Mouse (Mus musculus) hindbrain, embryonic 10.5 days (tissue): ENCODE results near the gene Mtrf1l. TPM values are rescaled to one million over a fixed set of nuclear protein-coding genes. Genes with fewer than 3 reads are reported as not detected.
A peak's percentile ranks its signal among the peaks of the same experiment; 100 is the strongest.

Source experiments
- DNase-seq: peaks from one replicate; pipeline ENCODE4 v3.0.0-alpha.2; 2017; ENCODE audit warnings: low spot score
- H3K27ac ChIP-seq: fragments of 300-500 bp; sonication (generic); 2 replicates; pipeline ENCODE4 v1.5.1; 2016; ENCODE audit warnings: mild to moderate bottlenecking, moderate library complexity
- H3K27me3 ChIP-seq: fragments of 300-500 bp; sonication (generic); 2 replicates; pipeline ENCODE4 v1.6.1; 2016; ENCODE audit warnings: mild to moderate bottlenecking; ENCODE audit not compliant: poor library complexity, insufficient read depth, severe bottlenecking
- H3K36me3 ChIP-seq: fragments of 300-500 bp; sonication (generic); 2 replicates; pipeline ENCODE4 v1.6.1; 2016; ENCODE audit warnings: mild to moderate bottlenecking, moderate library complexity
- H3K4me1 ChIP-seq: fragments of 300-500 bp; sonication (generic); replicated peaks from 2 replicates; pipeline ENCODE4 v1.6.1; 2016; ENCODE audit warnings: mild to moderate bottlenecking
- H3K4me3 ChIP-seq: fragments of 300-500 bp; sonication (generic); 2 replicates; pipeline ENCODE4 v1.5.1; 2016; ENCODE audit warnings: mild to moderate bottlenecking, moderate library complexity
- H3K9me3 ChIP-seq: fragments of 300-500 bp; sonication (generic); 2 replicates; pipeline ENCODE4 v1.6.1; 2016; ENCODE audit warnings: mild to moderate bottlenecking, moderate library complexity
- WGBS: fragments of 180-500 bp; shearing (Covaris S2); methylation state at CpG from one replicate; pipeline ENCODE4 v1.1.7; 2016; 5-methylcytosine and 5-hydroxymethylcytosine counted together
- polyA plus RNA-seq: library from polyadenylated mRNA; unstranded; fragments of >200 nt; fragmentation: Nextera tagmentation; extraction: Ambion mirVana; gene quantifications from 2 replicates; pipeline ENCODE4 v1.2.1, GENCODE M21; 2016

The Mtrf1l gene
- 10.5 and 14.2 TPM in 2 replicates for polyA plus RNA-seq

- no peaks in the 10 kb centered on the region for H3K9me3 ChIP-seq
- DNase-seq = peak; percentile 97
- peaks cover 20% of the 10 kb centered on the region for H3K4me1 ChIP-seq
- H3K4me3 ChIP-seq = peak within 1 kb of the TSS; percentile 90
- peak within 1 kb of the TSS; percentile 94 for H3K27ac ChIP-seq
- WGBS = under 1% methylated on average over 47 of the region's 47 CpGs
- H3K27me3 ChIP-seq = no peaks in the 10 kb centered on the region
- H3K36me3 ChIP-seq = peaks cover 29% of the 10 kb centered on the region
Measured at GRCm38 (mm10) chr10:5823740-5824491, at the start of gene Mtrf1l. Gene Mtrf1l, minus strand, starts transcription at chr10:5823910.

GRCm38 (mm10) chr10:5871081-5871480 is 47.4 kb upstream of the Mtrf1l start:
- no peak for DNase-seq
- 62% methylated on average over 4 of the region's 4 CpGs for whole genome bisulfite sequencing
- no peaks in the 10 kb centered on the region for H3K4me1 ChIP-seq
- H3K9me3 ChIP-seq = no peaks in the 10 kb centered on the region
- no peak overlapping the region for H3K27ac ChIP-seq
- no peaks in the 10 kb centered on the region for H3K36me3 ChIP-seq
- no peaks in the 10 kb centered on the region for H3K27me3 ChIP-seq
- no peak overlapping the region for H3K4me3 ChIP-seq

- Histone ChIP-seq H3K36me3 (no peaks in the 10 kb centered on the region), H3K4me3 (no peak overlapping the region), H3K27ac (no peak overlapping the region), H3K9me3 (no peaks in the 10 kb centered on the region), H3K27me3 (no peaks in the 10 kb centered on the region), H3K4me1 (no peaks in the 10 kb centered on the region)
- DNase-seq = no peak
- WGBS = 87% methylated on average over 11 of the region's 11 CpGs
Measured at GRCm38 (mm10) chr10:5867981-5868552, 44.4 kb upstream of the Mtrf1l start.

GRCm38 (mm10) chr10:5865996-5866395 is 42.3 kb upstream of the Mtrf1l start:
- Histone ChIP-seq H3K9me3 (peaks cover 3% of the 10 kb centered on the region; the same call in 1 of the 2 replicates), H3K27ac (no peak overlapping the region), H3K27me3 (no peaks in the 10 kb centered on the region), H3K36me3 (no peaks in the 10 kb centered on the region), H3K4me3 (no peak overlapping the region), H3K4me1 (no peaks in the 10 kb centered on the region)
- no peak for DNase-seq
- 59% methylated on average over 2 of the region's 2 CpGs for WGBS

- Histone ChIP-seq H3K4me1 (no peaks in the 10 kb centered on the region), H3K36me3 (no peaks in the 10 kb centered on the region), H3K27ac (no peak overlapping the region), H3K27me3 (no peaks in the 10 kb centered on the region), H3K4me3 (no peak overlapping the region), H3K9me3 (peaks cover 3% of the 10 kb centered on the region; the same call in 1 of the 2 replicates)
- 98% methylated on average over 3 of the region's 3 CpGs for WGBS
- no peak for DNase-seq
Measured at GRCm38 (mm10) chr10:5862669-5863068, 39.0 kb upstream of the Mtrf1l start.

GRCm38 (mm10) chr10:5860849-5861248 is 37.1 kb upstream of the Mtrf1l start:
- DNase-seq = no peak
- Histone ChIP-seq H3K27me3 (no peaks in the 10 kb centered on the region), H3K36me3 (no peaks in the 10 kb centered on the region), H3K27ac (no peak overlapping the region), H3K9me3 (peaks cover 3% of the 10 kb centered on the region; the same call in 1 of the 2 replicates), H3K4me1 (no peaks in the 10 kb centered on the region), H3K4me3 (no peak overlapping the region)
- WGBS = 90% methylated on average over 3 of the region's 3 CpGs

GRCm38 (mm10) chr10:5859729-5860128 is 36.0 kb upstream of the Mtrf1l start:
- no peak for DNase-seq
- WGBS = 75% methylated on average over 4 of the region's 4 CpGs
- Histone ChIP-seq H3K27me3 (no peaks in the 10 kb centered on the region), H3K4me1 (no peaks in the 10 kb centered on the region), H3K36me3 (no peaks in the 10 kb centered on the region), H3K9me3 (peaks cover 3% of the 10 kb centered on the region; the same call in 1 of the 2 replicates), H3K4me3 (no peak overlapping the region), H3K27ac (no peak overlapping the region)

- Histone ChIP-seq H3K36me3 (no peaks in the 10 kb centered on the region), H3K4me1 (no peaks in the 10 kb centered on the region), H3K27me3 (no peaks in the 10 kb centered on the region), H3K9me3 (peaks cover 3% of the 10 kb centered on the region; the same call in 1 of the 2 replicates), H3K4me3 (no peak overlapping the region), H3K27ac (no peak overlapping the region)
- DNase-seq = no peak
- 63% methylated on average over 10 of the region's 10 CpGs for WGBS
Measured at GRCm38 (mm10) chr10:5857996-5858549, 34.4 kb upstream of the Mtrf1l start.

GRCm38 (mm10) chr10:5853290-5853868 is 29.7 kb upstream of the Mtrf1l start:
- Histone ChIP-seq H3K27ac (no peak overlapping the region), H3K4me1 (no peaks in the 10 kb centered on the region), H3K27me3 (no peaks in the 10 kb centered on the region), H3K36me3 (no peaks in the 10 kb centered on the region), H3K4me3 (no peak overlapping the region), H3K9me3 (no peaks in the 10 kb centered on the region)
- no peak for DNase-seq
- WGBS = 91% methylated on average over 8 of the region's 8 CpGs

GRCm38 (mm10) chr10:5846939-5847338 is 23.2 kb upstream of the Mtrf1l start:
- Histone ChIP-seq H3K36me3 (no peaks in the 10 kb centered on the region), H3K27me3 (no peaks in the 10 kb centered on the region), H3K4me1 (no peaks in the 10 kb centered on the region), H3K9me3 (no peaks in the 10 kb centered on the region), H3K4me3 (no peak overlapping the region), H3K27ac (no peak overlapping the region)
- WGBS = 46% methylated on average over 2 of the region's 2 CpGs
- no peak for DNase-seq

- 85% methylated on average over 4 of the region's 4 CpGs for WGBS
- no peak overlapping the region for H3K27ac ChIP-seq
- no peaks in the 10 kb centered on the region for H3K4me1 ChIP-seq
- H3K27me3 ChIP-seq = no peaks in the 10 kb centered on the region
- H3K9me3 ChIP-seq = no peaks in the 10 kb centered on the region
- no peaks in the 10 kb centered on the region for H3K36me3 ChIP-seq
- H3K4me3 ChIP-seq = no peak overlapping the region
- DNase-seq = peak; percentile 34
Measured at GRCm38 (mm10) chr10:5841369-5841768, 17.7 kb upstream of the Mtrf1l start.

- Histone ChIP-seq H3K36me3 (peaks cover 6% of the 10 kb centered on the region; the same call in 1 of the 2 replicates), H3K4me3 (no peak overlapping the region), H3K9me3 (no peaks in the 10 kb centered on the region), H3K27me3 (no peaks in the 10 kb centered on the region), H3K4me1 (peaks cover 20% of the 10 kb centered on the region), H3K27ac (no peak overlapping the region)
- WGBS = 79% methylated on average over 6 of the region's 6 CpGs
- DNase-seq = no peak
Measured at GRCm38 (mm10) chr10:5826336-5827025, 2.8 kb upstream of the Mtrf1l start.
